Mouse (Mus musculus) hindbrain, embryonic 15.5 days (tissue): Measurements from ENCODE around the gene Mrps21. TPM values are rescaled to one million over a fixed set of nuclear protein-coding genes. Genes with fewer than 3 reads are reported as not detected.
A peak's percentile ranks its signal among the peaks of the same experiment; 100 is the strongest.

Source experiments
- ATAC-seq: fragments of 200-750 bp; cut with Nextera tagmentation; 2 replicates; pipeline ENCODE4 v1.8.0; 2017; ENCODE audit warnings: low read depth, moderate number of reproducible peaks, moderate TSS enrichment; ENCODE audit not compliant: low FRiP score
- H3K27ac ChIP-seq: fragments of 300-500 bp; sonication (generic); replicated peaks from 2 replicates; pipeline ENCODE4 v1.5.1; 2015; ENCODE audit warnings: mild to moderate bottlenecking, inconsistent platforms
- H3K27me3 ChIP-seq: fragments of 300-500 bp; sonication (generic); 2 replicates; pipeline ENCODE4 v1.6.1; 2015; ENCODE audit warnings: control low read depth, inconsistent platforms
- H3K36me3 ChIP-seq: fragments of 300-500 bp; sonication (generic); 2 replicates; pipeline ENCODE4 v1.6.1; 2015; ENCODE audit warnings: control low read depth, inconsistent platforms
- H3K4me1 ChIP-seq: fragments of 300-500 bp; sonication (generic); replicated peaks from 2 replicates; pipeline ENCODE4 v1.6.1; 2015; ENCODE audit warnings: control low read depth, inconsistent platforms
- H3K4me2 ChIP-seq: fragments of 300-500 bp; sonication (generic); 2 replicates; pipeline ENCODE4 v1.6.1; 2015; ENCODE audit warnings: moderate library complexity, mild to moderate bottlenecking, inconsistent platforms
- H3K4me3 ChIP-seq: fragments of 300-500 bp; sonication (generic); 2 replicates; pipeline ENCODE4 v1.5.1; 2015; ENCODE audit warnings: mild to moderate bottlenecking, inconsistent platforms
- H3K9ac ChIP-seq: fragments of 300-500 bp; sonication (generic); 2 replicates; pipeline ENCODE4 v1.6.1; 2015; ENCODE audit warnings: inconsistent platforms
- H3K9me3 ChIP-seq: fragments of 300-500 bp; sonication (generic); 2 replicates; pipeline ENCODE4 v1.6.1; 2016; ENCODE audit warnings: control low read depth, inconsistent platforms
- WGBS: fragments of 180-500 bp; shearing (Covaris S2); methylation state at CpG from one replicate; pipeline ENCODE4 v1.1.7; 2015; 5-methylcytosine and 5-hydroxymethylcytosine counted together
- polyA plus RNA-seq: library from polyadenylated mRNA; unstranded; fragments of >200 nt; fragmentation: Nextera tagmentation; extraction: Ambion mirVana; gene quantifications from 2 replicates; pipeline ENCODE4 v1.2.1, GENCODE M21; 2015

Gene Mrps21
- polyA plus RNA-seq, 1 experiment from 2014 or later, result 277 TPM

- H3K4me1 ChIP-seq, result peaks cover 7% of the 10 kb centered on the region
- no peaks in the 10 kb centered on the region for H3K9me3 ChIP-seq
- no peaks in the 10 kb centered on the region for H3K36me3 ChIP-seq
- H3K4me2 ChIP-seq, result no peak overlapping the region
- no peak overlapping the region for H3K27ac ChIP-seq
- WGBS, result 80% methylated on average over 4 of the region's 4 CpGs
- no peaks in the 10 kb centered on the region for H3K27me3 ChIP-seq
- no peak overlapping the region for H3K9ac ChIP-seq
- H3K4me3 ChIP-seq, result no peak overlapping the region
- no peak for ATAC-seq
These were observed 16.3 kb upstream of the Mrps21 start for GRCm38 (mm10) chr3:95887596-95887995.

GRCm38 (mm10) chr3:95884400-95884799 lies 13.1 kb upstream of the Mrps21 start:
- Histone ChIP-seq H3K9me3 (no peaks in the 10 kb centered on the region), H3K4me3 (no peak overlapping the region), H3K27ac (no peak overlapping the region), H3K4me2 (no peak overlapping the region), H3K36me3 (no peaks in the 10 kb centered on the region), H3K27me3 (no peaks in the 10 kb centered on the region), H3K4me1 (peaks cover 18% of the 10 kb centered on the region), H3K9ac (no peak overlapping the region)
- WGBS, result 86% methylated on average over 5 of the region's 5 CpGs
- no peak for ATAC-seq

- H3K4me1 ChIP-seq, result peaks cover 18% of the 10 kb centered on the region
- H3K4me3 ChIP-seq, result peak overlapping the region; percentile 52
- ATAC-seq, result no peak
- peak overlapping the region; percentile 96 for H3K4me2 ChIP-seq
- no peaks in the 10 kb centered on the region for H3K9me3 ChIP-seq
- no peaks in the 10 kb centered on the region for H3K36me3 ChIP-seq
- 2% methylated on average over 24 of the region's 24 CpGs for WGBS
- peak overlapping the region; percentile 25 for H3K9ac ChIP-seq
- H3K27me3 ChIP-seq, result no peaks in the 10 kb centered on the region
- H3K27ac ChIP-seq, result 0 out of 2 replicates have a peak overlapping the region, but pooled peaks have one; percentile 2
These were observed 11.6 kb upstream of the Mrps21 start for GRCm38 (mm10) chr3:95882816-95883425.

GRCm38 (mm10) chr3:95881979-95882815 lies 10.9 kb upstream of the Mrps21 start, which contains the start of gene Ciart:
TSS of gene Ciart (minus strand) at chr3:95882251.
- Histone ChIP-seq H3K4me2 (peak within 1 kb of the TSS; percentile 96), H3K9me3 (no peaks in the 10 kb centered on the region), H3K4me3 (peak within 1 kb of the TSS; percentile 52), H3K27me3 (no peaks in the 10 kb centered on the region), H3K27ac (0 out of 2 replicates have a peak within 1 kb of the TSS, but pooled peaks have one; percentile 2), H3K36me3 (no peaks in the 10 kb centered on the region), H3K9ac (peak within 1 kb of the TSS; percentile 25), H3K4me1 (peaks cover 18% of the 10 kb centered on the region)
- WGBS, result under 1% methylated on average over 66 of the region's 66 CpGs
- ATAC-seq, result peak; percentile 99

- Histone ChIP-seq H3K4me1 (peaks cover 18% of the 10 kb centered on the region), H3K4me3 (no peak overlapping the region), H3K27ac (no peak overlapping the region), H3K9me3 (no peaks in the 10 kb centered on the region), H3K27me3 (no peaks in the 10 kb centered on the region), H3K36me3 (no peaks in the 10 kb centered on the region), H3K9ac (no peak overlapping the region), H3K4me2 (no peak overlapping the region)
- ATAC-seq, result no peak
- whole genome bisulfite sequencing, result 92% methylated on average over 4 of the region's 4 CpGs
These were observed 7.7 kb upstream of the Mrps21 start for GRCm38 (mm10) chr3:95879063-95879462.

- Histone ChIP-seq H3K27ac (no peak overlapping the region), H3K36me3 (peaks cover 18% of the 10 kb centered on the region), H3K4me3 (peak overlapping the region; percentile 67), H3K4me2 (peak overlapping the region; percentile 80), H3K27me3 (no peaks in the 10 kb centered on the region), H3K4me1 (peaks cover 17% of the 10 kb centered on the region), H3K9me3 (no peaks in the 10 kb centered on the region), H3K9ac (peak overlapping the region; percentile 74)
- WGBS, result 85% methylated on average over 7 of the region's 7 CpGs
- no peak for ATAC-seq
These were observed 729 bp upstream of the Mrps21 start for GRCm38 (mm10) chr3:95872048-95872447.

- WGBS, result 6% methylated on average over 15 of the region's 15 CpGs
- Histone ChIP-seq H3K4me3 (peak overlapping the region; percentile 67), H3K36me3 (peaks cover 20% of the 10 kb centered on the region), H3K9me3 (no peaks in the 10 kb centered on the region), H3K27me3 (no peaks in the 10 kb centered on the region), H3K27ac (peak overlapping the region; percentile 77), H3K4me2 (peak overlapping the region; percentile 80), H3K4me1 (peaks cover 17% of the 10 kb centered on the region), H3K9ac (peak overlapping the region; percentile 74)
- peak; percentile 44; the same call in 1 of the 2 replicates for ATAC-seq
These were observed 343 bp downstream of the Mrps21 start for GRCm38 (mm10) chr3:95870976-95871375.

- H3K4me2 ChIP-seq, result no peak overlapping the region
- no peak for ATAC-seq
- 96% methylated on average over 2 of the region's 2 CpGs for WGBS
These were observed 3.9 kb downstream of the Mrps21 start for GRCm38 (mm10) chr3:95867408-95867807.

GRCm38 (mm10) chr3:95866071-95866470 lies 5.2 kb downstream of the Mrps21 start:
- Histone ChIP-seq H3K27ac (no peak overlapping the region), H3K27me3 (no peaks in the 10 kb centered on the region), H3K4me2 (no peak overlapping the region), H3K4me3 (no peak overlapping the region), H3K9me3 (no peaks in the 10 kb centered on the region), H3K36me3 (peaks cover 36% of the 10 kb centered on the region), H3K4me1 (peaks cover 8% of the 10 kb centered on the region), H3K9ac (no peak overlapping the region)
- WGBS, result 93% methylated on average over 5 of the region's 5 CpGs
- no peak for ATAC-seq

More at GRCm38 (mm10) chr3:95867408-95867807, 3.9 kb downstream of the Mrps21 start:
- Histone ChIP-seq H3K4me3 (no peak overlapping the region), H3K36me3 (peaks cover 36% of the 10 kb centered on the region), H3K27me3 (no peaks in the 10 kb centered on the region), H3K4me1 (peaks cover 15% of the 10 kb centered on the region), H3K27ac (no peak overlapping the region), H3K9ac (no peak overlapping the region), H3K9me3 (no peaks in the 10 kb centered on the region)

- H3K9me3 ChIP-seq, result no peaks in the 10 kb centered on the region
- WGBS, result 89% methylated on average over 20 of the region's 20 CpGs
- peaks cover 4% of the 10 kb centered on the region for H3K4me1 ChIP-seq
- ATAC-seq, result no peak
- H3K4me2 ChIP-seq, result no peak overlapping the region
- no peak overlapping the region for H3K9ac ChIP-seq
- H3K27ac ChIP-seq, result no peak overlapping the region
- H3K27me3 ChIP-seq, result no peaks in the 10 kb centered on the region
- H3K4me3 ChIP-seq, result no peak overlapping the region
- H3K36me3 ChIP-seq, result peaks cover 36% of the 10 kb centered on the region
These were observed 5.7 kb downstream of the Mrps21 start for GRCm38 (mm10) chr3:95865571-95865970.

GRCm38 (mm10) chr3:95865050-95865449 lies 6.3 kb downstream of the Mrps21 start:
- H3K4me2 ChIP-seq, result no peak overlapping the region
- H3K4me1 ChIP-seq, result no peaks in the 10 kb centered on the region
- WGBS, result 81% methylated on average over 5 of the region's 5 CpGs
- H3K27me3 ChIP-seq, result no peaks in the 10 kb centered on the region
- no peak overlapping the region for H3K9ac ChIP-seq
- no peak overlapping the region for H3K27ac ChIP-seq
- no peak for ATAC-seq
- no peaks in the 10 kb centered on the region for H3K9me3 ChIP-seq
- H3K4me3 ChIP-seq, result no peak overlapping the region
- peaks cover 36% of the 10 kb centered on the region for H3K36me3 ChIP-seq

GRCm38 (mm10) chr3:95863578-95863977 lies 7.7 kb downstream of the Mrps21 start:
- H3K27ac ChIP-seq, result no peak overlapping the region
- peaks cover 28% of the 10 kb centered on the region for H3K36me3 ChIP-seq
- H3K27me3 ChIP-seq, result no peaks in the 10 kb centered on the region
- H3K4me2 ChIP-seq, result no peak overlapping the region
- H3K4me3 ChIP-seq, result no peak overlapping the region
- no peak overlapping the region for H3K9ac ChIP-seq
- no peaks in the 10 kb centered on the region for H3K9me3 ChIP-seq
- ATAC-seq, result no peak
- no peaks in the 10 kb centered on the region for H3K4me1 ChIP-seq
- WGBS, result 77% methylated on average over 7 of the region's 7 CpGs
